9 mouse cellular contexts compared by ENCODE assay signal in genomic region chr7:89437589-89437988, GRCm38 (mm10). TPM values are rescaled to one million over a fixed set of nuclear protein-coding genes. Genes with fewer than 3 reads are reported as not detected.
DNase-seq lines count a peak whose midpoint lies in the region; ATAC-seq and TF ChIP-seq lines count a peak whose summit lies in the region.
"Had no signal": no experiment of that assay in that cellular context is flagged by ENCODE, and none has a peak within 500 bp of the region (broad histone marks: within the 10 kb centered on the region; RNA-seq: fewer than 3 reads in every experiment).

No protein-coding gene starts in this region.

- no peak overlapping the region for H3K27ac ChIP-seq in forebrain, embryonic 14.5 days (ENCODE audit: low read depth, low read length)
- no peak overlapping the region for H3K27ac ChIP-seq in forebrain, embryonic 11.5 days (ENCODE audit: low read depth, low read length)
- no peak overlapping the region for H3K27ac ChIP-seq in heart, embryonic 11.5 days (ENCODE audit: low read depth, low read length)
- H3K27ac ChIP-seq: heart, embryonic 13.5 days had no signal

- no peak overlapping the region for H3K4me3 ChIP-seq in forebrain, embryonic 14.5 days (ENCODE audit: low read depth, low read length)
- H3K4me3 ChIP-seq in forebrain, embryonic 11.5 days (ENCODE audit: low read depth, low read length) = no peak overlapping the region
- no peak overlapping the region for H3K4me3 ChIP-seq in heart, embryonic 11.5 days (ENCODE audit: low read depth, low read length)
- H3K4me3 ChIP-seq: heart, embryonic 13.5 days had no signal

- DNase-seq in forebrain, embryonic 14.5 days (ENCODE audit: low spot score) = peak; percentile 55
- DNase-seq in forebrain, embryonic 11.5 days (ENCODE audit: low spot score) = no peak
- peak; percentile 55 for DNase-seq in A20 (ENCODE audit: low read depth, low spot score)
- peak; percentile 60 for DNase-seq in brain, embryonic 14.5 days (ENCODE audit: low read depth)
- DNase-seq in kidney, postnatal 4 days = peak; percentile 69 to 76
- no peak for DNase-seq in ovary, postnatal 14 days (ENCODE audit: low spot score)

- TF ChIP-seq POLR2A in brain, embryonic 14.5 days (IDR thresholded peaks at IDR 0.05; ENCODE audit: borderline replicate concordance, extremely low read depth, insufficient read depth, insufficient read length, poor library complexity, severe bottlenecking) = no peak

- H3K4me2 ChIP-seq in forebrain, embryonic 14.5 days (ENCODE audit: low read length) = no peak overlapping the region
- no peak overlapping the region for H3K4me2 ChIP-seq in forebrain, embryonic 11.5 days (ENCODE audit: low read depth, low read length, severe bottlenecking)
- H3K4me2 ChIP-seq in heart, embryonic 11.5 days = no peak overlapping the region
- H3K4me2 ChIP-seq: heart, embryonic 13.5 days had no signal

- no peaks in the 10 kb centered on the region; the same call in 1 of the 2 replicates for H3K4me1 ChIP-seq in forebrain, embryonic 14.5 days (ENCODE audit: control insufficient read depth, insufficient read depth, low read length)
- H3K4me1 ChIP-seq in forebrain, embryonic 11.5 days (replicated peaks; ENCODE audit: control insufficient read depth, insufficient read depth, low read length) = no peaks in the 10 kb centered on the region
- H3K4me1 ChIP-seq in heart, embryonic 11.5 days (ENCODE audit: control insufficient read depth, insufficient read depth, low read length) = no peaks in the 10 kb centered on the region

- 51% methylated on average over 4 of the region's 4 CpGs for WGBS in forebrain, embryonic 14.5 days
- WGBS in forebrain, embryonic 11.5 days = 48% methylated on average over 4 of the region's 4 CpGs
- WGBS in heart, embryonic 11.5 days (ENCODE audit: insufficient replicate concordance) = 34% methylated on average over 4 of the region's 4 CpGs

- no peak overlapping the region for H3K9ac ChIP-seq in forebrain, embryonic 14.5 days (ENCODE audit: low read length)
- no peak overlapping the region for H3K9ac ChIP-seq in forebrain, embryonic 11.5 days (ENCODE audit: low read length)
- no peak overlapping the region for H3K9ac ChIP-seq in heart, embryonic 11.5 days (ENCODE audit: low read depth, low read length)
- H3K9ac ChIP-seq: heart, embryonic 13.5 days had no signal

- no peaks in the 10 kb centered on the region for H3K9me3 ChIP-seq in forebrain, embryonic 14.5 days (replicated peaks; ENCODE audit: control insufficient read depth, low read length)
- H3K9me3 ChIP-seq in forebrain, embryonic 11.5 days (ENCODE audit: control insufficient read depth, low read length) = no peaks in the 10 kb centered on the region
- H3K9me3 ChIP-seq in heart, embryonic 11.5 days (replicated peaks; ENCODE audit: control insufficient read depth, low read length) = no peaks in the 10 kb centered on the region
- H3K9me3 ChIP-seq: heart, embryonic 13.5 days had no signal

- H3K36me3 ChIP-seq in forebrain, embryonic 14.5 days (ENCODE audit: control insufficient read depth, insufficient read depth, low read length) = no peaks in the 10 kb centered on the region
- H3K36me3 ChIP-seq in forebrain, embryonic 11.5 days (ENCODE audit: control insufficient read depth, insufficient read depth, low read length) = no peaks in the 10 kb centered on the region
- H3K36me3 ChIP-seq in heart, embryonic 11.5 days (ENCODE audit: control insufficient read depth, insufficient read depth, low read length) = no peaks in the 10 kb centered on the region
- H3K36me3 ChIP-seq: heart, embryonic 13.5 days had no signal

- no peaks in the 10 kb centered on the region for H3K27me3 ChIP-seq in forebrain, embryonic 14.5 days (replicated peaks; ENCODE audit: control insufficient read depth, insufficient read depth, low read length)
- H3K27me3 ChIP-seq in forebrain, embryonic 11.5 days (ENCODE audit: control insufficient read depth, insufficient read depth, low read length) = no peaks in the 10 kb centered on the region
- no peaks in the 10 kb centered on the region for H3K27me3 ChIP-seq in heart, embryonic 11.5 days (ENCODE audit: control insufficient read depth, insufficient read depth, low read length)
- H3K27me3 ChIP-seq: heart, embryonic 13.5 days had no signal

- peak; percentile 56; the same call in 1 of the 2 replicates for ATAC-seq in forebrain, embryonic 14.5 days
- ATAC-seq in forebrain, embryonic 11.5 days (replicated peaks; ENCODE audit: low FRiP score) = no peak
- 0 out of 2 replicates have a peak, but pooled peaks have one; percentile 42 for ATAC-seq in heart, embryonic 11.5 days (replicated peaks; ENCODE audit: insufficient number of reproducible peaks, low FRiP score, low TSS enrichment)
- peak; percentile 74 for ATAC-seq in megakaryocyte, adult 5-6 weeks (ENCODE audit: poor library complexity, severe bottlenecking)

- peak; percentile 48; the same call in 1 of the 2 replicates for TF ChIP-seq CTCF in brain, embryonic 14.5 days (IDR thresholded peaks at IDR 0.05; ENCODE audit: borderline replicate concordance, extremely low read depth, insufficient read depth, insufficient read length)

RNA-seq across cellular contexts. Expression of gene Fzd4, which starts 33.4 kb away (rescaled TPM):
- polyA plus RNA-seq in forebrain, embryonic 14.5 days (2014; fragmentation: Nextera tagmentation; extraction: Ambion mirVana) = 1.6 and 2.1 TPM in 2 replicates
- 4.1 and 5.0 TPM in 2 replicates for polyA plus RNA-seq in forebrain, embryonic 11.5 days (2014; fragmentation: Nextera tagmentation; extraction: Ambion mirVana)
- 2.4 and 3.1 TPM in 2 replicates for polyA plus RNA-seq in brain, embryonic 14.5 days (2012; rRNA removed)
- polyA plus RNA-seq in heart, embryonic 11.5 days (2014; fragmentation: Nextera tagmentation; extraction: Ambion mirVana) = 9.8 and 12.1 TPM in 2 replicates
- total RNA-seq in megakaryocyte, adult 5-6 weeks (2015) = 4.8 TPM in 2 replicates
- total RNA-seq in megakaryocyte, adult 5-6 weeks (2017) = 4.0 and 5.0 TPM in 2 replicates

RNA-seq across cellular contexts. Expression of gene Tmem135, which starts 33.6 kb away (rescaled TPM):
- 16.2 and 22.2 TPM in 2 replicates for polyA plus RNA-seq in forebrain, embryonic 14.5 days (2014; fragmentation: Nextera tagmentation; extraction: Ambion mirVana)
- polyA plus RNA-seq in forebrain, embryonic 11.5 days (2014; fragmentation: Nextera tagmentation; extraction: Ambion mirVana) = 13.9 and 16.2 TPM in 2 replicates
- polyA plus RNA-seq in brain, embryonic 14.5 days (2012; rRNA removed) = 12.8 and 17.4 TPM in 2 replicates
- 27.2 and 30.4 TPM in 2 replicates for polyA plus RNA-seq in heart, embryonic 11.5 days (2014; fragmentation: Nextera tagmentation; extraction: Ambion mirVana)
- 29.9 and 31.6 TPM in 2 replicates for total RNA-seq in megakaryocyte, adult 5-6 weeks (2015)
- total RNA-seq in megakaryocyte, adult 5-6 weeks (2017) = 18.7 and 26.5 TPM in 2 replicates

Comparison
In these comparisons a context has a peak if more than half of its experiments do, and no peak if none do; other contexts are left out.
1. DNase-seq: peak in forebrain, embryonic 14.5 days (single experiment), A20 (single experiment), brain, embryonic 14.5 days (single experiment) and kidney, postnatal 4 days (2 of 2); none in forebrain, embryonic 11.5 days (single experiment) and ovary, postnatal 14 days (single experiment).